Mouse (Mus musculus) layer of hippocampus, postnatal 14 days (tissue): ENCODE measurements around the gene Cst7. TPM values are rescaled to one million over a fixed set of nuclear protein-coding genes. Genes with fewer than 3 reads are reported as not detected.

ENCODE experiments used
- DNase-seq, 2 experiments: peaks; one replicate each; pipeline ENCODE4 v3.0.0; 2021 to 2022; ENCODE audit warnings: low spot score in 2 of 2, mixed read lengths in 1 of 2
- total RNA-seq, 2 experiments: library from RNA; stranded (reverse); gene quantifications; 2 replicates each; pipeline ENCODE4 v1.2.3; 2021

The Cst7 gene
- total RNA-seq, 2 experiments from 2014 or later = not detected

DNA sequence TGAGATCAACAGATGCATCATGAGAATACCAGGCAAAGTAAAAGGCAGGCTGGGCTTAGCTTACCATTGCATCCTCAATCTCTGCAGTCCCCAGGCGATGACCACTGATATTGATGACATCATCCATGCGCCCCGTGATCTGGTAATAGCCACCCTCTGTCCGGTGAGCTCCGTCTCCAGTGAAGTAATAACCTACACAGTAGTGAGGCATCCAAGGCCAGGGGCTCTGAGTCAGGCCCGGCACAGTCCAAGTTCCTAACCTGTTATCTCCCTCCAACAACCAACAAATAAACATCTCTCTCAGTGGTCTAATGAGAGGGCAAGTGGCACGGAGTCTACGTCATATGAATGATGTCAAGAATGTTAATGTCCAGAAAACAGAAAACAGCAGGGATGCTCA, 54.7 kb downstream of the Cst7 start:
- DNase-seq = no peak

DNA sequence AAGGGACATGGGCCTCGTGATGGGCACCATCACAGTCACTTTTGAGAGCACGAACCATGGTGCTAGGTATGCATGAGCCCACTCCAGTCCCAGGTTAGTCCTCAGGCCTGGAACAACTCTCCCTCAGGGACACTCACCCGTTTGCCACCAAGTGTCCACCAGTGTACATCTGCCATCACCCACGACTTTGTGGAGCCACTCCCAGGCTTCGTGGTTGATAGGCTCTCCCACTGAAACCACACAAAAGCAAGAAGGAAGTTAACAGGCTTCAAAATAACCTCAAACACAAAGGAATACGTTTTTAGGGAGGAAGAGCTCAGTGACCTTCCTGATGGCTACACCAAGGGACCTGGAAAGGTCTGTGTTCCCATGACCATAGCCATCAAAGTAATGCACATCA, 56.9 kb downstream of the Cst7 start:
- DNase-seq = no peak

Other genes with a start within 250 kb of the Cst7 start
- gene Gm10130, start 246.7 kb upstream of the Cst7 start, total RNA-seq = 1 to 10 TPM in 1 of 2 experiments, not detected in 1; 2.5 TPM
- gene 3300002I08Rik, start 207.7 kb upstream of the Cst7 start, total RNA-seq = 1 to 10 TPM; 7.1 to 8.8 TPM
- 1 to 10 TPM; 7.6 to 8.2 TPM for gene Zfp442, start 118.9 kb upstream of the Cst7 start, total RNA-seq
- gene Zfp345, start 85.3 kb upstream of the Cst7 start, total RNA-seq = under 1 TPM in 1 of 2 experiments, not detected in 1; 0.28 TPM
- 10 to 100 TPM; 55.4 to 59.9 TPM for gene Apmap, start 38.2 kb downstream of the Cst7 start, total RNA-seq
- 10 to 100 TPM; 20.5 to 21.0 TPM for gene Acss1, start 98.1 kb downstream of the Cst7 start, total RNA-seq
- gene Vsx1, start 118.9 kb downstream of the Cst7 start, total RNA-seq = under 1 TPM; 0.09 to 0.10 TPM
- gene Entpd6, start 178.6 kb downstream of the Cst7 start, total RNA-seq = 10 to 100 TPM; 75.9 to 77.1 TPM
- gene Pygb, start 216.3 kb downstream of the Cst7 start, total RNA-seq = 100 to 1,000 TPM; 183 to 184 TPM